Mouse (Mus musculus): ENCODE results near the gene Sypl. TPM values are rescaled to one million over a fixed set of nuclear protein-coding genes. Genes with fewer than 3 reads are reported as not detected.

Gene Sypl
- total and polyA plus RNA-seq, 3 experiments = 5.5 to 63.6 (median 56.3) TPM

DNA sequence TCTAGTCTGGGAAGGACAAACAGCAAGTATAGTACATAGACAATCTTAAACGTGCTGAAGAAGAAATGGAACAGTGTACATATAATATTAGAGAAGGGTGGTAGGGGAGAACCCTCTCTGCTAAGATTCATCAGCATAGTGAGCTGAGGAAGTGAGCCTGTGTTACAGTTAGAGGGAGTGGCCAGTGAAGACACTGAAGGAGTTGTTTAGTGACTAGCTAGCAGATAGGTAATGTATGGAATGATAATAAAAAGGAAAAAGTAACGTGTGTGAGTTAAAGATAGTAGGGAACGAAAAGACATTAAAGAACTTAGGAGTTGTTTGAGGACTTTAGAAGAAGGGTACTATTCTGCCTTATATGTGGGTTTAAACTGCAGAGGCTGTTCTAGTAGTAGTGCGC lies 10.2 kb downstream of the Sypl start:
- Histone ChIP-seq H3K9me3 (replicated peaks) (no peaks in the 10 kb centered on the region), H3K4me3 (ENCODE audit: low read depth, low read length) (no peak overlapping the region)
- peak; percentile 61 for ATAC-seq (ENCODE audit: extremely low read depth, insufficient number of reproducible peaks, low FRiP score, poor library complexity, severe bottlenecking)

DNA sequence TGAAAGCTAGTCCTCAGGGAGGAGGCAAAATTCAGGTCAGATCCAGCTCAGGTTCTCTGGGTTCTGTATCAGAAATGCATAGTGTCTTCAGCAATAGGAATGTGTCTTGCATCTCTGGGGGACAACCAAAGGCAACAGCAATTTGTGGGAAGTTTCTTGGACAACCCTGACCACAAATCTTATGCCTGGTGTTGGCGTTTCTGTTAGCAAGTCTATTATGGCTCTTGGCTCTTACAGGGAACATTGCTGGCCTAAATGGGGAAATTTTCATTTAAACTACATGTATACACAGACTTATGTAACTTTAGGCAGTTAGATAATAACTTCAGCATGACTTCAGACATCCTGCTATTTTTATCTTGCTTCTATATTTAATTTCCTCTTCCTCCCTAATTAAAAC lies 18.6 kb downstream of the Sypl start:
- DNase-seq (ENCODE audit: low spot score) = no peak
- TF ChIP-seq GATA1 (IDR thresholded peaks at IDR 0.05; ENCODE audit: borderline replicate concordance, low read length) (no peak), POLR2AphosphoS5 (IDR thresholded peaks at IDR 0.05; ENCODE audit: insufficient replicate concordance, low read depth, low read length) (no peak), CTCF (IDR thresholded peaks at IDR 0.05; ENCODE audit: low read depth, low read length) (no peak), GATA2 (IDR thresholded peaks at IDR 0.05; ENCODE audit: borderline replicate concordance, low read depth, low read length) (no peak), TAL1 (conservative IDR thresholded peaks at IDR 0.05; ENCODE audit: low read depth, low read length) (no peak)
- Histone ChIP-seq H3K27me3 (ENCODE audit: insufficient read depth, low read length) (no peaks in the 10 kb centered on the region), H3K4me3 (ENCODE audit: low read depth, low read length) (no peak overlapping the region), H3K4me1 (ENCODE audit: insufficient read depth, low read depth, low read length) (no peaks in the 10 kb centered on the region), H3K36me3 (replicated peaks) (peaks cover 55% of the 10 kb centered on the region), H3K9me3 (replicated peaks) (no peaks in the 10 kb centered on the region)
- ATAC-seq (ENCODE audit: extremely low read depth, insufficient number of reproducible peaks, low FRiP score, poor library complexity, severe bottlenecking) = no peak

More for the DNA sequence above, 10.2 kb downstream of the Sypl start:
- H3K27me3 ChIP-seq (ENCODE audit: insufficient read depth, low read length) = no peaks in the 10 kb centered on the region
- H3K36me3 ChIP-seq (replicated peaks) = peaks cover 22% of the 10 kb centered on the region
- no peak for DNase-seq (ENCODE audit: low spot score)
- H3K4me1 ChIP-seq (ENCODE audit: insufficient read depth, low read depth, low read length) = peaks cover 11% of the 10 kb centered on the region
- TF ChIP-seq CTCF (IDR thresholded peaks at IDR 0.05; ENCODE audit: low read depth, low read length) = no peak

DNA sequence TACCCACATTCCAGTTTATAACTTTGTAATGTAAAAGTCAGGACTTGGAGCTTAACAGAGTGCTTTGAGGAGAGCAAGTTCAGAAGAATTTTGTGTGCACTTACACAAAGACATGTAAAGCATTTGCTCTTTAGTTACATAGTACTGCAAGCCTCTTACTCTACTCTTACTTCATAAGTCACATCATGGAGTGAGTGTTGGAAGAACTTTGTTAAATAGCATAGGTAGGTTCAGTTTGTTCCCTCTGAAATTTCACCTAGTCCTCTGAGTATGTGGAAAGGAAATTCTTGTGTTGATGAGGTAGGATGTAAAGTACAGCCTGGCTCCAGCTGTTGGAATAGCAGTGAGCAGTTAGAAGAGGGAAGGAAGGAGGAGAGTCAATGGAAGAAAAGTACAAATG lies 21.2 kb downstream of the Sypl start:
- H3K4me1 ChIP-seq (ENCODE audit: insufficient read depth, low read depth, low read length) = no peaks in the 10 kb centered on the region
- H3K9me3 ChIP-seq (replicated peaks) = no peaks in the 10 kb centered on the region
- H3K36me3 ChIP-seq (replicated peaks) = peaks cover 43% of the 10 kb centered on the region
- no peaks in the 10 kb centered on the region for H3K27me3 ChIP-seq (ENCODE audit: insufficient read depth, low read length)
- DNase-seq (ENCODE audit: low spot score) (no peak), ATAC-seq (ENCODE audit: extremely low read depth, insufficient number of reproducible peaks, low FRiP score, poor library complexity, severe bottlenecking) (no peak)
- H3K4me3 ChIP-seq (ENCODE audit: low read depth, low read length) = no peak overlapping the region
- TF ChIP-seq GATA2 (IDR thresholded peaks at IDR 0.05; ENCODE audit: borderline replicate concordance, low read depth, low read length) (no peak), POLR2AphosphoS5 (IDR thresholded peaks at IDR 0.05; ENCODE audit: insufficient replicate concordance, low read depth, low read length) (no peak), GATA1 (IDR thresholded peaks at IDR 0.05; ENCODE audit: borderline replicate concordance, low read length) (no peak), CTCF (IDR thresholded peaks at IDR 0.05; ENCODE audit: low read depth, low read length) (no peak), TAL1 (conservative IDR thresholded peaks at IDR 0.05; ENCODE audit: low read depth, low read length) (no peak)

DNA sequence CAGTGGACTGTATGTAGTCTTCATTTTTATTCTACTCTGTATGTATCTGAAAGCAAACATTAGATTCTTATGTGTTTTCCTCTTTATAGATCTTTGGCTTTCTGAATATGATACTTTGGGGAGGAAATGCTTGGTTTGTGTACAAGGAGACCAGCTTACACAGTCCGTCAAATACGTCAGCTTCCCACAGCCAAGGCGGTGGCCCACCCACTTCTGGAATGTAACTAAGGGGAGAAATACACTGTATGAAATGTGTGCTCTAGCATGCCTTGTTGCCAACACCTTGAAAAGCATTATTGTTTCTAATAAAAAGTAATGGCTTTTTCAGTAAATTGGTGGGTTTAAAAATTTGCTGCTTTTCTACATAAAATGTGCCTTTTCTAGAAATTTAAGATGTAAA lies 21.8 kb downstream of the Sypl start:
- Histone ChIP-seq H3K9me3 (replicated peaks) (no peaks in the 10 kb centered on the region), H3K36me3 (replicated peaks) (peaks cover 42% of the 10 kb centered on the region), H3K4me3 (ENCODE audit: low read depth, low read length) (no peak overlapping the region), H3K4me1 (ENCODE audit: insufficient read depth, low read depth, low read length) (no peaks in the 10 kb centered on the region), H3K27me3 (ENCODE audit: insufficient read depth, low read length) (no peaks in the 10 kb centered on the region)
- TF ChIP-seq POLR2AphosphoS5 (IDR thresholded peaks at IDR 0.05; ENCODE audit: insufficient replicate concordance, low read depth, low read length) (no peak), GATA1 (IDR thresholded peaks at IDR 0.05; ENCODE audit: borderline replicate concordance, low read length) (no peak), GATA2 (IDR thresholded peaks at IDR 0.05; ENCODE audit: borderline replicate concordance, low read depth, low read length) (no peak), TAL1 (conservative IDR thresholded peaks at IDR 0.05; ENCODE audit: low read depth, low read length) (no peak), CTCF (IDR thresholded peaks at IDR 0.05; ENCODE audit: low read depth, low read length) (no peak)
- ATAC-seq (ENCODE audit: extremely low read depth, insufficient number of reproducible peaks, low FRiP score, poor library complexity, severe bottlenecking) (no peak), DNase-seq (ENCODE audit: low spot score) (no peak)

DNA sequence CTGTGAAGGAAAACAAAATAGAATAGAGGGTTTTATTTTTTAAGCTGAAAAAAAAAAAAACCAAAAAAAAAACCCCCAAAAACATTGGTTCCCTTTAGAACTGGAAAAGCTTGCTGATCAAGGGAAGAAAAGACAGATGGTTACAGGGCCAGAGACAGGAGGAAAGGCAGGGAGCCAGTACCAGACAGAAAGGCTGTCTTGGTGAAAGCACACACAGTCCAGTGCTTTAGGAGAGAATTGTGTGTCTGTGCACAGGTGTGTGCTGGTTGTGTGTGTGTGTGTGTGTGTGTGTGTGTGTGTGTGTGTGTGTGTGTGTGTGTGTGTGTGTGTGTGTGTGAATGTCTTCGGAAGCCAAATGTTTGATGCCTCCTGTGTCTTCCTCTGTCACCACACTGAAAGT lies 28.9 kb downstream of the Sypl start:
- 0 out of 2 replicates have a peak, but pooled peaks cover 2% of the 10 kb centered on the region for H3K27me3 ChIP-seq (ENCODE audit: insufficient read depth, low read length)
- no peak overlapping the region for H3K4me3 ChIP-seq (ENCODE audit: low read depth, low read length)
- no peak for ATAC-seq (ENCODE audit: extremely low read depth, insufficient number of reproducible peaks, low FRiP score, poor library complexity, severe bottlenecking)
- H3K36me3 ChIP-seq (replicated peaks) = peaks cover 15% of the 10 kb centered on the region
- peaks cover 3% of the 10 kb centered on the region; the same call in 1 of the 2 replicates for H3K4me1 ChIP-seq (ENCODE audit: insufficient read depth, low read depth, low read length)
- DNase-seq (ENCODE audit: low spot score) = no peak
- TF ChIP-seq CTCF (IDR thresholded peaks at IDR 0.05; ENCODE audit: low read depth, low read length) (no peak), GATA2 (IDR thresholded peaks at IDR 0.05; ENCODE audit: borderline replicate concordance, low read depth, low read length) (no peak), TAL1 (conservative IDR thresholded peaks at IDR 0.05; ENCODE audit: low read depth, low read length) (no peak), GATA1 (IDR thresholded peaks at IDR 0.05; ENCODE audit: borderline replicate concordance, low read length) (no peak), POLR2AphosphoS5 (IDR thresholded peaks at IDR 0.05; ENCODE audit: insufficient replicate concordance, low read depth, low read length) (no peak)
- peaks cover 4% of the 10 kb centered on the region; the same call in 1 of the 2 replicates for H3K9me3 ChIP-seq (replicated peaks)

DNA sequence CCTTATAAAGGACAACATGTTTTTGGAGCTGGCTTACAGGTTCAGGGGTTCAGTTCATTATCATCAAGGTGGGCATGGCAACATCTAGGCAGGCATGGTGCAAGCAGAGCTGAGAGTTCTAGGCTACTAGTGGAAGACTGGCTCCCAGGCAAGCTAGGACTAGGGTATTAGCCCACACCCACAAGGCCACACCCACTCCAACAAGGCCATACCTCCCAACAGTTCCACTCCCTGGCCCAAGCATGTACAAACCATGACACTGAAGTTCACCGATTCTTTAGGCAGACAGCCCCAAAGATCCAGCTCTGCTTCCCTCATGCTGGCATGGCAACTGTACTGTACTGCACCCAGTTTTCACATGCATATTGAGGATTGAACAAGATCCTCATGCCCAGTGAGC lies 29.4 kb downstream of the Sypl start:
- ATAC-seq (ENCODE audit: extremely low read depth, insufficient number of reproducible peaks, low FRiP score, poor library complexity, severe bottlenecking) (no peak), DNase-seq (ENCODE audit: low spot score) (no peak)
- H3K9me3 ChIP-seq (replicated peaks) = peaks cover 4% of the 10 kb centered on the region; the same call in 1 of the 2 replicates
- TF ChIP-seq POLR2AphosphoS5 (IDR thresholded peaks at IDR 0.05; ENCODE audit: insufficient replicate concordance, low read depth, low read length) (no peak), GATA2 (IDR thresholded peaks at IDR 0.05; ENCODE audit: borderline replicate concordance, low read depth, low read length) (no peak), TAL1 (conservative IDR thresholded peaks at IDR 0.05; ENCODE audit: low read depth, low read length) (no peak), CTCF (IDR thresholded peaks at IDR 0.05; ENCODE audit: low read depth, low read length) (no peak), GATA1 (IDR thresholded peaks at IDR 0.05; ENCODE audit: borderline replicate concordance, low read length) (no peak)
- 0 out of 2 replicates have a peak, but pooled peaks cover 2% of the 10 kb centered on the region for H3K27me3 ChIP-seq (ENCODE audit: insufficient read depth, low read length)
- H3K36me3 ChIP-seq (replicated peaks) = peaks cover 15% of the 10 kb centered on the region
- peaks cover 3% of the 10 kb centered on the region; the same call in 1 of the 2 replicates for H3K4me1 ChIP-seq (ENCODE audit: insufficient read depth, low read depth, low read length)
- H3K4me3 ChIP-seq (ENCODE audit: low read depth, low read length) = no peak overlapping the region

All from G1E (cell line).